Mouse (Mus musculus) layer of hippocampus, adult 6 months (tissue): ENCODE measurements around the gene Rplp2. TPM values are rescaled to one million over a fixed set of nuclear protein-coding genes. Genes with fewer than 3 reads are reported as not detected.

ENCODE experiments used
- long read RNA-seq, 2 experiments: library from polyadenylated mRNA; unstranded; transcript quantifications; one replicate each; pipeline ENCODE4 v2.0.0; 2019 to 2020
- polyA plus RNA-seq: library from polyadenylated mRNA; unstranded; fragments of <200 nt; fragmentation: Nextera tagmentation; gene quantifications from 2 replicates; pipeline ENCODE4 v1.2.3, GENCODE M21; 2021

The Rplp2 gene
- 2,193 and 2,396 TPM in 2 replicates for polyA plus RNA-seq
- long read RNA-seq, experiment 1, transcript Rplp2-202 (4 exons, 449 nt): minor isoform, 18 of 702 reads
- long read RNA-seq, experiment 1, transcript Rplp2-201 (5 exons, 964 nt): major isoform, 635 of 702 reads
- long read RNA-seq, experiment 1, partial matches to known transcripts: 3 of 702 reads
- long read RNA-seq, experiment 1, other reads (novel, unspliced or antisense): 46 of 702 reads
- long read RNA-seq, experiment 2, transcript Rplp2-201 (5 exons, 964 nt): major isoform, 29 of 35 reads
- long read RNA-seq, experiment 2, partial matches to known transcripts: 0 of 35 reads
- long read RNA-seq, experiment 2, other reads (novel, unspliced or antisense): 1 of 35 reads

DNA sequence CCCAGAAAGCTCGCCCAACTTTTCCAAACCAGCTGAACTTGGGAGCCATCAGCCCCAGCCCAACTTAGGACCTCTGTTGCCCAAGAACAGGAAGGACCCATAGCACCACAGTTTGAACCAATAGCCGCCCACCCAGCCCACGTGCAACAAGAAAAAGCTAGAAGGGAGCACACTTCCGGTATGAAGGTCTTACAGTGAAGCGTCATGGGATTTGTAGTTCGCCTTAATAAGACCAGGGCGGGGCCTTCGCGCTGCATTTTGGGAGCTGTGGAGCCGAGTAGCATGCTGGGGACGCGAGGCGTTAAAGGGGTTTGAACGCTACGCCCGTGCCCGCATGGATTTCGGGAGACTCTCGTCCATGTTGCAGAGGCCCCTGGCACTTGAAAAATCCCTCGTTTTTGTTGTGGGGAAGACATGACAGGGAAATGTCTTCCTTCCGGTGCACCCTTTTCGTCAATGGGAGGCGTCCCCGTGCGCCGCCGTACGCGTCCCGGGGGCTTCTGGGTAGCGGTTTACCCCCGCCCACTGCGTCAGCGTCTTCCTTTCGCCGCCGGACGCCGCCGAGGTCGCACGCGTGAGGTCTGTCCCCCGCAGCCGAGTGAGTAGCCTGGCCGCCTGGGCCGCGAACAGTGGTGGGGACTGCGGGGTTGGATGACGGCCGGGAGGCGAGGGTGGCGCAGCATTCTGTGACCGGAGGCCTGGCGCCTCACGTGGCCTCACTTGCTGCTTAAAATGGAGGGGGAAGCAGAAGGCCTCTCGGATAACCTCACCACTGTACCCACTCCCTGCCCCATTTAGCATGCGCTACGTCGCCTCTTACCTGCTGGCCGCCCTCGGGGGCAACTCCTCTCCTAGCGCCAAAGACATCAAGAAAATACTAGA, at the start of gene Rplp2:
TSS of gene Rplp2 (plus strand) at position 261 of the 882 bp plus-strand sequence.

GRCm38 (mm10) chr7:141413809-141414584, 33.2 kb upstream of the Rplp2 start, which contains the start of gene Gatd1:
Gene Gatd1, minus strand, starts transcription at chr7:141414136.

DNA sequence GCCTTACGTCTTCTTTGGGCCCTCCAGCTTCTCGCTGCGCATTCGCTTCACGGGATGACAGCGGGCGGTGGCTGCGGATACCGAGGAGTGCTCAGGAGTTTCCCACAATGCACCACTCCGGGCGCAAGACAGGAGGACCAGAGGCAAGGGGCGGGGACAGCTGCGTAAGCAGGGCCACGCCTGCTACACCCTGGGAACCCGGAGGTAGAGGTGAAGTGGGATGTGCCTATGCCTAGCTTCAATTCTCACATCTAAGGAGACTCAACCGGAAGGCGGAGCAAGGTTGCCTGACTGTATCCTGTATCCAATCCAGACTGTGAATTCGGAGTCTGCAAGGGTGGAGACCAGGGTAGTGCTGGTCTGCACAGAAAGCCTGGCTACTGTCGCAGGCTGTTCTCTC, 17.9 kb upstream of the Rplp2 start, which contains the start of gene Cend1:
TSS of gene Cend1 (minus strand) at position 182 of the 400 bp plus-strand sequence.

DNA sequence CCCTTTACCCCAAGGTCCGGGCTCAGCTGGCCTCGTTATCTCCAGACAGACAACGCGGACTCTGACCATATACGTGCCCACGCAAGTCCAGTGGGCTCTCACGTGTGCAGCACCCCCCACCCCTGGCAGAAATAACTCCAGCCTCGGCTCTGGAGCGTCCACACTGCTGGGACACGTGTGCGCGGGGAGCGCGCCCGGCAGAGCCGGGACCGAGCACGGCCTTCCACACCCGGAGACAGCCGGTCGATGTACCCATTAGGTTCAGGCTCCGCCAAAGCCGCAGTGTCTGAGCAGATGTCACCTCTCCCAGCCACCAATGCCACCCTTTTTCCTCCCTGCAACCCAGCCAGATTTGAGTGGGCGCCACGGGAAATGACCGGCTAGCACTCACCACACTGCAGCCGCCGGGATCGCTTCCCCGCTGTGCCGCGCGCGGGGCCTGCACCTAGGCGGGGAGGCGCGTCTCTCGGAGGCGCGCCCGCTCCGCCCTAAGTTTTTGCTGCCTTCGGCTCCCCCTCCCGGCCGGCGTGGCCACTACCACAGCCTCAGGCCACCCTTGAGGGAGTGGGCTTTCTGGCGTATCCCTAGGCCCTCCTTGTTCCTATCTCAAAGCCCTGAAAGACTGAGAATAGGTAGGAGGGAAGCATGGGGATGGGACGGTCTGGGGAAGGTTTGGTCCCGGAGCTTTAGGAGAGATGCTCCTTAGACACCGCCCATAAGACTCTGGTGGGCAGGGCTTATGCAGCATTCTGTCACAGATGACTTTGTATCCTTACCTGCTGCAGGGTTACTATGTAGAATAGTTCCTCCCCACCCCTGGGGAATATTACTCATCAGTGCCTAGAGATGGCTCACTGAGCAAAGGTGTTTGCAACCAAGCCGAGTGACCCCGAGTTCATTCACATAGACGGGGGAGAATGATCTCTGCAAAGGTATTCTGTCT, 9.7 kb upstream of the Rplp2 start, which contains the start of gene Slc25a22:
TSS of gene Slc25a22 (minus strand) at position 715 of the 943 bp plus-strand sequence.

DNA sequence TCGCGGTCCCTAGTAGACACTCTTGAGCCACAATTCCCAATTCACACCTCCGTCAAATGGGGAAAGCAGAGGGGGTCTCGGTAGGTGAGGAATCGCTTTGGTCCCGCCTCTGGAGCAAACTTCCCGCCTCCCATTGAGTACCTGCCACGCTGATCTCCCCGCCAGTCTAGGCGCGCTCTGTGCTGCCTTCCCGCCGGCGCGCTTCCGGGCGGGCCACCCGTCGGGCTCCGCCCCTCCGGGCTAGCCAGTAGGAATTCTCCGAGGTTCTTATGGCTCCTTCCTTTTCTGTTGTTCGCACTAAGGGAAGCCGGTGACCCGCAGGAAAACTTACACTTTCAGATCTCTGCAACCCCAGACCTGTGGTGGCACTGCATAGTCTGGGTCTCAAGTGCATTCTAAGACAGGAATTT, 3.3 kb upstream of the Rplp2 start, which contains the start of gene Pidd1:
TSS of gene Pidd1 (minus strand) at position 198 of the 410 bp plus-strand sequence.

DNA sequence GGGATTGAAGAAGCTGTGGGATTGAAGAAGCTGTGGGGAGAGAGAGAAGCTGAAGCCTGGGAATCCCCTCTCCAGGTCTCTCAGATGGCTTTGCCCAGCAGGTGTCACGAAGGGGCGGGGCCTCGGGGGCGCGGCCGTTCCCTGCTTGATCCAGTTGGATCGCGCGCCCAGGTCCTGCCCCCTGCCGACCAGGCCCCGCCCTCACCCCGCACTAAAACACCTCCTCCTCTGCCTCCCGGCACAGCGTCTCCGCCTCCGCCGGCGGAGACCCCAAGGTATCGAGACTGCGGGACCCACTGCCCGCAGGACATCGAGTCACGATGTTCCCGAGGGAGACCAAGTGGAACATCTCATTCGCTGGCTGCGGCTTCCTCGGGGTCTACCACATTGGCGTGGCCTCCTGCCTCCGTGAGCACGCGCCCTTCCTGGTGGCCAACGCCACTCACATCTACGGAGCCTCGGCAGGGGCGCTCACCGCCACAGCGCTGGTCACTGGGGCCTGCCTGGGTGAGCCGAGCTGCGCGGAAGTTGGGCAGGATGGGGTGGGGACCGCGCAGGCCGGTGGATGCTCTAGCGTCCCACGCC, 7.9 kb downstream of the Rplp2 start, which contains the start of gene Pnpla2:
TSS of gene Pnpla2 (plus strand) at position 232 of the 585 bp plus-strand sequence.

DNA sequence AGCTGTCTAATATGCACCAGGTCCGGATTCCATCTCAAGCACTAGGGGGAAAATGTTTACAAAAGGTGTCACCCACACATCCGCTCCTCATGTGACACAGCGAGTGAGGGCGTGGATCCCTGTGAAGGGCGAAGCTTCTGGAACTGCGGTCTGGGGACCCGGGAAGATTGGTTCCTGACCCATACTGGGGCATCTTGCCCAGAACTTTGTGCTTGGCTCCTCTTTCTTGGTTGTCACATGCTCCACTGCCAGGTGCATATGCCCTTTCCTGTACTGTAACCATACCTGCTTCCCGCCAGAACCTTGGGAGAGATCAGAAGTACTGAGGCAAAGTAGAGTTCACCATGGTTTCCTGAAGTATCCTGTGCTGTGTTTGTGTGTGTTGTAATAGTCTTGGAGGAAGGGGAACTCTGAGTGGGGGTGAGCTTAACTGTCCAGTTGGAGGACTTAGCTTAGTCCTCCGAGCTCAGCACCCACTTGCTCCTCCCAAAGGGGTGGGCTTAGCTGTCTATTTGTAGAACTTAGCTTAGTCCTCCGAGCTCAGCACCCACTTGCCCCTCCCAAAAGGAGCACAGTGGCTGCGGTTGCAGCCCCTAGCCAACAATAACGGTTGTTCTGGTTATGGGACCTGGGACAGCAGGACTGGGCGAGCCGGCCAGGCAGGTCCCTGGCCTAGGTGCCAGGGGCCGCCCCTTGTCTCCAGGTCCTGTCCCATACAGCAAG, 13.4 kb downstream of the Rplp2 start, which contains the start of gene Cracr2b:
TSS of gene Cracr2b (plus strand) at position 704 of the 723 bp plus-strand sequence.

GRCm38 (mm10) chr7:141467230-141468030, 20.3 kb downstream of the Rplp2 start, which contains the start of gene Cd151:
Gene Cd151, plus strand, starts transcription at chr7:141467392.

DNA sequence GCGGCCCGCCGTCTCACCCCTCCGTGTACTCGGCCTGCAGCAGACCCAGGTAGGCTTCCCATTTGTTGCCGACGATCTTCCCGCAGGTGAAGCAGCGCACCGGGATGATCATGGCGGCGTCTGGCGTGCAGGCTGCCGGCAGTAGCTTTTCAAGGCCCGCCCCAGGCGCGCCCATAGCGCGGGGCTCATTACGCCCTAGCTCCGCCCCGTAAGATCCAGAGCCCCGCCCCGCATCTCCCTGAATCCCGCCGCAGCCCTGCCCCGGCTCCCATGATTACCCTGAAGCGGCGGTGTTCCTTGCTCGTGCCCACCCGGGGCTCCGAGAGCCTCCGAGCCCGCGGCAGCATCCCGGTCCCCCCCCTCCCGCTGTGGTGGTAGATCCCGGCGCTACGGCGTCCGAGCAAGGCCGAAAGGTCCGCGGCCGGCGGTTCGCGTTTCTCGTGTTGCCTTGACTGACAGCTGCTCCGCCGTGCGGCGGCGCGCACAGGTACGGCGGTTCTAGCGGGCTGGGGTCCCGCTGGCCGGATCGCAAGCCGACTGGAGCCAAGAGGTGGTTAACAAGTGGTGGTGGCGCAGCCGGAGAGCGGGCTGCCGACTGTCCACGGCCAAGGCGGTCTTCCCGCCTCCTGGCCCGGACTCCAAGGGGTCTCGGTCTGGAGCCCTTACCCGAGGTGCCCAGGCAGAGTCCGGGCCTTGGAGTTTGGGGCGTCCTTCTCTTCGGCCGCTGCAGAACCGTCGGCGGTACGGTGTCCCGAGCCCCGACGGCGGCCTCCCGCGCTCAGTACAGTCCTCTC, 28.0 kb downstream of the Rplp2 start, which contains the start of the genes Polr2l and Tspan4:
TSS of gene Polr2l (minus strand) at position 122 of the 794 bp plus-strand sequence.
TSS of gene Tspan4 (plus strand) at position 230 of the 794 bp plus-strand sequence.

Other genes starting within 250 kb of the Rplp2 start
- 0.19 TPM in 1 of 2 replicates, not detected in the other for gene Lmntd2, start 233.3 kb upstream of the Rplp2 start, polyA plus RNA-seq
- 2.4 and 2.5 TPM in 2 replicates for gene Rassf7, start 231.5 kb upstream of the Rplp2 start, polyA plus RNA-seq
- 21.3 and 23.3 TPM in 2 replicates for gene Phrf1, start 218.6 kb upstream of the Rplp2 start, polyA plus RNA-seq
- gene Irf7, start 180.9 kb upstream of the Rplp2 start, polyA plus RNA-seq: 2.7 TPM in 2 replicates
- 0.06 TPM in 1 of 2 replicates, not detected in the other for gene Cdhr5, start 170.6 kb upstream of the Rplp2 start, polyA plus RNA-seq
- 0.67 and 0.82 TPM in 2 replicates for gene Sct, start 168.2 kb upstream of the Rplp2 start, polyA plus RNA-seq
- 0.09 and 0.15 TPM in 2 replicates for gene Drd4, start 155.4 kb upstream of the Rplp2 start, polyA plus RNA-seq
- gene Deaf1, start 119.7 kb upstream of the Rplp2 start, polyA plus RNA-seq: 65.4 and 72.8 TPM in 2 replicates
- 32.9 and 33.3 TPM in 2 replicates for gene Tmem80, start 119.6 kb upstream of the Rplp2 start, polyA plus RNA-seq
- 2.8 and 5.0 TPM in 2 replicates for gene Eps8l2, start 108.5 kb upstream of the Rplp2 start, polyA plus RNA-seq
- 301 and 321 TPM in 2 replicates for gene Taldo1, start 55.2 kb upstream of the Rplp2 start, polyA plus RNA-seq
- 46.9 and 50.3 TPM in 2 replicates for gene Gatd1, start 33.2 kb upstream of the Rplp2 start, polyA plus RNA-seq
- gene Cend1, start 17.9 kb upstream of the Rplp2 start, polyA plus RNA-seq: 138 and 162 TPM in 2 replicates
- 111 and 136 TPM in 2 replicates for gene Slc25a22, start 9.5 kb upstream of the Rplp2 start, polyA plus RNA-seq
- 0.33 and 0.48 TPM in 2 replicates for gene Pidd1, start 3.3 kb upstream of the Rplp2 start, polyA plus RNA-seq
- gene Pnpla2, start 7.8 kb downstream of the Rplp2 start, polyA plus RNA-seq: 14.8 and 16.6 TPM in 2 replicates
- gene Cracr2b, start 13.7 kb downstream of the Rplp2 start, polyA plus RNA-seq: 2.9 and 4.7 TPM in 2 replicates
- gene Cd151, start 20.0 kb downstream of the Rplp2 start, polyA plus RNA-seq: 34.7 and 46.2 TPM in 2 replicates
- 91.9 and 96.6 TPM in 2 replicates for gene Polr2l, start 27.8 kb downstream of the Rplp2 start, polyA plus RNA-seq
- gene Tspan4, start 27.9 kb downstream of the Rplp2 start, polyA plus RNA-seq: 27.1 and 34.9 TPM in 2 replicates
- gene Chid1, start 92.5 kb downstream of the Rplp2 start, polyA plus RNA-seq: 69.3 and 75.3 TPM in 2 replicates
- gene Ap2a2, start 114.8 kb downstream of the Rplp2 start, polyA plus RNA-seq: 140 and 157 TPM in 2 replicates
- gene Muc6, start 207.9 kb downstream of the Rplp2 start, polyA plus RNA-seq: not detected in 2 replicates
- not detected in 2 replicates for gene Muc2, start 243.0 kb downstream of the Rplp2 start, polyA plus RNA-seq